Mouse (Mus musculus) liver, embryonic 13.5 days (tissue): ENCODE measurements around the gene Crtc3. TPM values are rescaled to one million over a fixed set of nuclear protein-coding genes. Genes with fewer than 3 reads are reported as not detected.
A peak's percentile ranks its signal among the peaks of the same experiment; 100 is the strongest.

ENCODE experiments used
- ATAC-seq: fragments of 200-750 bp; cut with Nextera tagmentation; 2 replicates; pipeline ENCODE4 v1.8.0; 2017; ENCODE audit warnings: low read depth, mild to moderate bottlenecking, moderate number of reproducible peaks, moderate library complexity
- DNase-seq: peaks from one replicate; pipeline ENCODE4 v3.0.0; 2022
- H3K27ac ChIP-seq: fragments of 300-500 bp; sonication (generic); 2 replicates; pipeline ENCODE4 v1.5.1; 2015; ENCODE audit warnings: moderate library complexity, mild to moderate bottlenecking, inconsistent platforms
- H3K27me3 ChIP-seq: fragments of 300-500 bp; sonication (generic); 2 replicates; pipeline ENCODE4 v1.6.1; 2015; ENCODE audit warnings: mild to moderate bottlenecking, inconsistent platforms
- H3K36me3 ChIP-seq: fragments of 300-500 bp; sonication (generic); 2 replicates; pipeline ENCODE4 v1.6.1; 2015; ENCODE audit warnings: mild to moderate bottlenecking, inconsistent platforms
- H3K4me1 ChIP-seq: fragments of 300-500 bp; sonication (generic); replicated peaks from 2 replicates; pipeline ENCODE4 v1.6.1; 2015; ENCODE audit warnings: inconsistent platforms
- H3K4me2 ChIP-seq: fragments of 300-500 bp; sonication (generic); 2 replicates; pipeline ENCODE4 v1.6.1; 2015; ENCODE audit warnings: inconsistent platforms, mild to moderate bottlenecking, moderate library complexity
- H3K4me3 ChIP-seq: fragments of 300-500 bp; sonication (generic); replicated peaks from 2 replicates; pipeline ENCODE4 v1.5.1; 2015; ENCODE audit warnings: mild to moderate bottlenecking, inconsistent platforms
- H3K9ac ChIP-seq: fragments of 300-500 bp; sonication (generic); 2 replicates; pipeline ENCODE4 v1.6.1; 2015; ENCODE audit warnings: mild to moderate bottlenecking, inconsistent platforms
- H3K9me3 ChIP-seq: fragments of 300-500 bp; sonication (generic); replicated peaks from 2 replicates; pipeline ENCODE4 v1.6.1; 2016; ENCODE audit warnings: inconsistent platforms
- WGBS: fragments of 180-500 bp; shearing (Covaris S2); methylation state at CpG from one replicate; pipeline ENCODE4 v1.1.7; 2015; ENCODE audit not compliant: insufficient replicate concordance; 5-methylcytosine and 5-hydroxymethylcytosine counted together
- polyA plus RNA-seq: library from polyadenylated mRNA; unstranded; fragments of >200 nt; fragmentation: Nextera tagmentation; extraction: Ambion mirVana; gene quantifications from 2 replicates; pipeline ENCODE4 v1.2.1, GENCODE M21; 2015

The Crtc3 gene
- polyA plus RNA-seq, 1 experiment from 2014 or later, result 5.5 TPM

DNA sequence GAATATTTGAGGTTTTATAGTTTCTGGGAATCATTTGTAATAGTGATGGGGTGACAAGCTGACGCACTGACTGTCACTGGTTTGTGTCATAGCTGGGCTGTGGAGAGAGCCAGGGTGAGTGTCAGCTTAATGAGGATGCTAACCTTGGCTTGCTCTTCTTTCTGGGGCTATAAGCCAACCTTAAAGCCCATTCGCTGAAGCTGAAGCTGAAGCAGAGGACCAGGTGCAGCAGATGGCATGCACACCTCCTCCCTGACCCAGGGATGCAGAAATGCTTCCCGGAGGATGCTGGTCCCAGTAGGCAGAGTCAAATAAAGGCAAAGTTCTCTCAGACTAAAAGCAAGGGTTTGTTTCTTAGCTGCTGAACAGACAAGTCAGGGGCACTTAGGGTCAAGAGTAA is 48.7 kb downstream of the Crtc3 start:
- no peak overlapping the region for H3K4me3 ChIP-seq
- no peaks in the 10 kb centered on the region for H3K9me3 ChIP-seq
- ATAC-seq, result no peak
- no peak overlapping the region for H3K4me2 ChIP-seq
- peaks cover 91% of the 10 kb centered on the region for H3K4me1 ChIP-seq
- no peak for DNase-seq
- H3K27me3 ChIP-seq, result no peaks in the 10 kb centered on the region
- H3K36me3 ChIP-seq, result no peaks in the 10 kb centered on the region
- no peak overlapping the region for H3K9ac ChIP-seq
- H3K27ac ChIP-seq, result no peak overlapping the region; the same call in 1 of the 2 replicates
- 78% methylated on average over 3 of the region's 3 CpGs for WGBS

DNA sequence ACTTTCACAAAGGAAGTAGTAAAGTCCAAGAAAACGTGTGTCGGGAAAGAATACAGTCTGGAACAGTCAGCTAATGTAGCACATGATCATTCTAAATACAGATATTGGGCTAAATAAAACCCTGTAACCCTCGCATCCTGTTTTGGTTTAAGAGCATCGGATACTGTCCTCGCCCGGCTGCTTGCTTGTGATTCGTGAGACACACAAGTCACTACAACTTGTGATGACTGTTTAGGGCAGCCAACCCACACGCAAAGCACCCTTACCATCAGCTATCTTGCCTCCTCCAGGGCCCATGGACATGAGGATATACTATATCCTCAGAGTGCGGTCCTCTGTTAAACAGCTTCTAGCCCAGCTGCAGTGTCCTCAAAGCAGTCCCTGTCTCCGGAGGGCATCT is 50.2 kb downstream of the Crtc3 start:
- no peak overlapping the region for H3K4me3 ChIP-seq
- no peak overlapping the region; the same call in 1 of the 2 replicates for H3K9ac ChIP-seq
- H3K4me1 ChIP-seq, result peaks cover 86% of the 10 kb centered on the region
- 65% methylated on average over 10 of the region's 10 CpGs for WGBS
- no peak overlapping the region for H3K4me2 ChIP-seq
- H3K36me3 ChIP-seq, result no peaks in the 10 kb centered on the region
- ATAC-seq (no peak), DNase-seq (no peak)
- no peak overlapping the region for H3K27ac ChIP-seq
- H3K9me3 ChIP-seq, result no peaks in the 10 kb centered on the region
- H3K27me3 ChIP-seq, result no peaks in the 10 kb centered on the region

DNA sequence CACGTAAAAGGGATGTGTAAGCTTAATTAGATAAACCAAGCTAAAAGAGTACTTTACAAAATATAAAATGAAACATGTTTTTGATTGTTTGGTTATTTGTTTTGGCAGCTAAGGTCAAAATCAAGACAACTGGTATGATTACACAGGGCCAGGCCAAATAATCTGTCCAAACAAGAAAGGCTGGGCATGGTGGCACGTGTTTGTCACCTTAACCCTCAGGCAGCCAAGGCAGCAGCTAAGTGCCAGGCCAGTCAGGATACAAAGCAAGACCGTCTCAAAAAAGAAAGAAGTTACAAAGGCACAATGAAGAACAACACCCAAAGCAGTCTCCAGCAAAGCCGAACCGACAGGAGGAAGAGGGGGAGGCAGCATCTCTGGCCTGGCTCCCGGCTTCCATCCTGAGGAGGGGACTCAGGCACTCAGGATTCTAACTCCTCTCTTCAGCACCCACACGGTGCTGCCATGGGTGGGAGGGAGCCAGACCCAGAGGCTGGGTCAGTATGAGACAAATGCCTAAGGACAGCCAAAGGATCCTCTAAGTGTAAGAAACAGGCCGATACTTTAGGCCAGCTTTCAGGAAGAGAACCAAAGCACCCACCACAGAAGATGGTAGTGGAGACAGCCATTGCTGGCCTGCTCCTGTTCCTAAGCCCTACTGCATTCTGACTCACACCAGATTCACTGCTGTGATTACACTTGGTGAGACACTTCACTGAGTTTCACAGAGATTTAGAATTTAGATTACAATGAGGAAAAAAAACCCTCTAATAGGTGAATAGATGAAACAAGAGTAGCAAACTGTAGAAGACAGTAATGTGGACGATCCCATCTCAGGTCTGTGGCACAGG is 51.5 kb downstream of the Crtc3 start:
- ATAC-seq (no peak), DNase-seq (no peak)
- no peaks in the 10 kb centered on the region for H3K27me3 ChIP-seq
- H3K36me3 ChIP-seq, result no peaks in the 10 kb centered on the region
- no peak overlapping the region for H3K4me2 ChIP-seq
- H3K27ac ChIP-seq, result no peak overlapping the region
- H3K9me3 ChIP-seq, result no peaks in the 10 kb centered on the region
- no peak overlapping the region for H3K4me3 ChIP-seq
- 59% methylated on average over 9 of the region's 9 CpGs for WGBS
- no peak overlapping the region for H3K9ac ChIP-seq
- H3K4me1 ChIP-seq, result peaks cover 77% of the 10 kb centered on the region

DNA sequence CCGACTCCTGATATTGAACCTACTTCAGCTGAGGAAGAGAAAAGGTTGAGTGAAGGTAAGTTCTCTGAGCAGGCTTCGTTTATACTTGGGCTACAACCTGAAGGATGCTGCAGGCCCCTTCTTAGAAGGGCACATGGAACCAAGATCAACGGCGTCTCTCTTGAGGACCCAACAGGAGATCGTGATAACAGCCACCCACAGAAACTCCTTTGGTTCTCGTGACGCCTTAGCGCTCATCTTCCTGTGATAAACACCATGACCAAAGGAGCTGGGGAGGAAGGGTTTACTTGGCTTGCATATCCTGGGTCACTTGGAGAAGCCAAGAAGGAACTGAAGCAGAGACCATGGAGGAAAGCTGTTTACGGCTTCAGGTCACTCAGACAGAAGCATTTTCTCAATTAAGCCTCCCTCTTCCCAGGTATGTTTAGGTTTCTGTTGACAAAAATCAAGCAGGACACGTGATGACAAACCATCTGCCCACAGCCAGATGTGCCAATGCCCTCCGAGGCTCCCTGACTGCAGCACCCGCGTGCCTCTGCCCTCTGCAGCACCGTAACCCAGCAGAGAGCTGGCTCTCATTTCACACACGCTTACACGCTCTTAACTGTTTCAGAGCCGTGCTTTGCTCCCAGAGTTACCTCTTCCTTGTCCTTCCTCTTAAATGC is 52.3 kb downstream of the Crtc3 start:
- no peaks in the 10 kb centered on the region for H3K27me3 ChIP-seq
- H3K4me2 ChIP-seq, result 0 out of 2 replicates have a peak overlapping the region, but pooled peaks have one; percentile 3
- no peak for DNase-seq
- peaks cover 77% of the 10 kb centered on the region for H3K4me1 ChIP-seq
- H3K4me3 ChIP-seq, result no peak overlapping the region
- H3K9me3 ChIP-seq, result no peaks in the 10 kb centered on the region
- H3K27ac ChIP-seq, result no peak overlapping the region
- 29% methylated on average over 17 of the region's 17 CpGs for WGBS
- no peaks in the 10 kb centered on the region for H3K36me3 ChIP-seq
- no peak overlapping the region for H3K9ac ChIP-seq
- ATAC-seq, result peak; percentile 52; the same call in 1 of the 2 replicates

DNA sequence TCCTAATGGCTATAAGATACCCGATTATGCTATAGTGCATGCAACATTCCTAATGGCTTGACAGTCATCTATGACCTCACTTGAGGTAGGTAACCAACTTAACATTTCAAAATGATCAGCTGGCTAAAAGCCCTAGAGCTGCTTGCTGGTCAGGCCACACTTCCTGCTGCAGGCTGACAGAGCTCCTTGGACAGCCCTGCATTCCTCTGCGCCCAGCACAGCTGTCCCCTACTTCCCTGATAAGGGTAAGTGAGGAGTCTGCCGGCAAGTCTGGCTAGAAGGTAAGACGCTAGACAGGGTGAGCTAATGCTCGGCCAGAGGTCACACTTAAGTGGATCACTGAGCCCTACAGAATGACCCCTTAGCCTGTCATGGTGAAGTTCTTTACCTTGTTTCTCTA is 52.8 kb downstream of the Crtc3 start:
- peak; percentile 22 for DNase-seq
- Histone ChIP-seq H3K4me3 (no peak overlapping the region), H3K27ac (no peak overlapping the region), H3K9ac (no peak overlapping the region), H3K36me3 (no peaks in the 10 kb centered on the region), H3K27me3 (no peaks in the 10 kb centered on the region), H3K4me2 (0 out of 2 replicates have a peak overlapping the region, but pooled peaks have one; percentile 3), H3K9me3 (no peaks in the 10 kb centered on the region), H3K4me1 (peaks cover 78% of the 10 kb centered on the region)
- ATAC-seq, result peak; percentile 68; the same call in 1 of the 2 replicates
- WGBS, result 15% methylated on average over 5 of the region's 5 CpGs

DNA sequence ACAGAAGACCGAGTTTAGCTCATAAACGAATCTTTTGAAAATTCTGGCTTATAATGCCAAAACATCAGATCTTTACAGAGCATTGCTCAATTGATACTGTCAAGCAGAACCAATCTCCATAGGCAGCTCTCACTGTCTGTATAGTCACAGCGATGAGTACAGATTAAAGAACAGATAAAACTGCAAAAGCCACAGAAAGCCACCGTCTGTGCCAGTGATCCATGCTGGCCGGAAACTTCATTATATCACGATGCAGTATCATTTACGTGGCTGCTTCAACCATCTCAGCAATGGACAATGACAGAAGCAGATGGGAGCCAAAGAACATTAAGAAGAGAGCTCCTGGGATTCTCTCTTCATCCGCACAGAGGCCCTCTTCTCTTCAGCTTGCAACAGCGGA is 53.9 kb downstream of the Crtc3 start:
- ATAC-seq, result no peak
- H3K9ac ChIP-seq, result no peak overlapping the region
- H3K36me3 ChIP-seq, result no peaks in the 10 kb centered on the region
- DNase-seq, result no peak
- no peak overlapping the region for H3K4me3 ChIP-seq
- no peaks in the 10 kb centered on the region for H3K9me3 ChIP-seq
- peaks cover 73% of the 10 kb centered on the region for H3K4me1 ChIP-seq
- no peak overlapping the region for H3K27ac ChIP-seq
- H3K4me2 ChIP-seq, result no peak overlapping the region
- no peaks in the 10 kb centered on the region for H3K27me3 ChIP-seq
- WGBS, result 49% methylated on average over 9 of the region's 9 CpGs

DNA sequence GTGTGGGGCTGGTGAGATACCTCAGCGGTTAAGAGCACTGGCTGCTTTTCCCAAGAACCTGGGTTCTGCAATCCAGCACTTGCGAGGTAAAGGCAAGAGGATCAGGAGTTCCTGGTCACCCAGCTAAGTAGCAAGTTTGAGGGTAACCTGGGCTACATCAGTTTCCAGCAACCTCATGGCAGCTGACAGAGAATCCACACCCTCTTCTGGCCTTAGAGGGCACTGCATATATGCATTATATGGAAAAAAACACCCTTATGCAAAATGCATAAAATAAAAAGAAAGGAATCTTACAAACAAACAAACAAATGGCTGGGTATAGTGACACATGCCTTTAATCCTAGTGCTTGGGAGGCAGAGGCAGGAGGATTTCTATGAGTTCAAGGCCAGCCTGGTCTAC is 55.0 kb downstream of the Crtc3 start:
- 66% methylated on average over 2 of the region's 2 CpGs for WGBS
- H3K9ac ChIP-seq, result no peak overlapping the region
- H3K4me1 ChIP-seq, result peaks cover 75% of the 10 kb centered on the region
- ATAC-seq, result no peak
- H3K4me3 ChIP-seq, result no peak overlapping the region
- H3K4me2 ChIP-seq, result no peak overlapping the region
- no peaks in the 10 kb centered on the region for H3K27me3 ChIP-seq
- H3K27ac ChIP-seq, result no peak overlapping the region
- H3K36me3 ChIP-seq, result no peaks in the 10 kb centered on the region
- no peak for DNase-seq
- H3K9me3 ChIP-seq, result no peaks in the 10 kb centered on the region

DNA sequence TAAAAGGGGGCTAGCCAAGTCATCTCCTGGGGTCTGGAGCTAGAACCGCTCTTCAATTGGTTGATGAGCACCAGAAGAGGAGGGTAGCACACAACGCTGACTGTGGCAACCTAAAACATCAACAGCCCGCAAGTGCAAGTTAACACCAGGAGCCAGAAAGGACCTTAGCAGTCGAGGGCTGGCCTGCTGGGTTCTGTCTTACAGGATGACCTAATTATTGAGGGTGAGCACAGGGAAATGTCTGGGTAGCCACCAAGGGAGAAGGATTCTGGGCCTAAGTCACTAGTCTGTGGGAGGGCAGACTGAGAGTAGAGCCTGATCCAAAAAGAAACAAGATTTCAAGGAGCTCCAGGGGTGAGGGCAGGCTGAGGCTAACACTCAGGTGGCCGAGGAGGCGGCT is 56.7 kb downstream of the Crtc3 start:
- Histone ChIP-seq H3K36me3 (no peaks in the 10 kb centered on the region), H3K4me2 (no peak overlapping the region), H3K9ac (no peak overlapping the region), H3K27me3 (no peaks in the 10 kb centered on the region), H3K27ac (no peak overlapping the region), H3K9me3 (no peaks in the 10 kb centered on the region), H3K4me1 (peaks cover 67% of the 10 kb centered on the region), H3K4me3 (no peak overlapping the region)
- DNase-seq (no peak), ATAC-seq (no peak)
- 65% methylated on average over 6 of the region's 6 CpGs for WGBS

DNA sequence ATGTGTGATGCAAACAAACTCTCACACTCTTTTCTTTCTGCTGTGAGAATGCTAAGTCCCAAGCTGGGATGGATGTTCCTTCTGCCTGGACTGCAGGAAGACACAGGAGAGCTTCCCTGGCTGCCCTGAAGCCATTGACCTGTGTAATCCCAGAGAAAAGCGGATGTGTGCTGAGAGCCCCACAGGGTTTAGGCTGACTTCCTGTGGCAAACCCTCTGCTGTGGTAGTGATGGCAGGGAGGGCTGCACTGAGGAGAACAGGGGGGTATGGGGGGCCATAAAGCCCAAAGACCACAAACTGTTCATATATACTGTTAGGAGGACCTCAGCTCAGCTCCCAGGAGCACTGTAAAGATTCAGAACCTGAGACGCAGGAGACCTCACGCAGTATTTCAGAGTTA is 57.3 kb downstream of the Crtc3 start:
- H3K4me1 ChIP-seq, result peaks cover 61% of the 10 kb centered on the region

DNA sequence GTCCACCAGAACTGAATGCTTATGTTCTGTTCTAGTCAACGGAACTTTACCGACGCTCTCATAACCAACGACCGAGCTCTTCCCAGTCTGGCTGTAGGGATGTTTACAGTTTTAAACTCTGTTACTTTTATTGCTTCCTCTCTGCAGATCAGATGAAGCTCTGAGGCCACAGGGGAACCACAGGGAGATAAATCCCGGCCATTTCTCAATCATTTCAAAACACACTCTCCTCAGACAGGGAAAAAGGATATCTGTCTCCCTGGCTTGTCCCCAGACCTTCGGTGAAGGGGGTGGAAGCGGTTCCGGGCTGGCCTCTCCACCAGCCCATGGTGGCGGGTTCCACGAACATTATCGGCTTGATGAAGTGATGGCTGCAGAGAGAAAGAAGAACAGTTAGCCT is 59.3 kb downstream of the Crtc3 start:
- 10% methylated on average over 12 of the region's 12 CpGs for WGBS
- ATAC-seq (no peak; the same call in 1 of the 2 replicates), DNase-seq (no peak)
- Histone ChIP-seq H3K9me3 (no peaks in the 10 kb centered on the region), H3K27me3 (no peaks in the 10 kb centered on the region), H3K36me3 (no peaks in the 10 kb centered on the region), H3K4me2 (peak overlapping the region; percentile 57), H3K9ac (no peak overlapping the region; the same call in 1 of the 2 replicates), H3K4me1 (peaks cover 44% of the 10 kb centered on the region), H3K27ac (peak overlapping the region; percentile 40; the same call in 1 of the 2 replicates), H3K4me3 (0 out of 2 replicates have a peak overlapping the region, but pooled peaks have one; percentile 22)

More for the DNA sequence above, 57.3 kb downstream of the Crtc3 start:
- no peak overlapping the region for H3K4me2 ChIP-seq
- WGBS, result 64% methylated on average over 3 of the region's 3 CpGs
- no peak overlapping the region for H3K4me3 ChIP-seq
- no peak overlapping the region for H3K9ac ChIP-seq
- ATAC-seq, result no peak
- DNase-seq, result no peak
- no peaks in the 10 kb centered on the region for H3K27me3 ChIP-seq
- no peaks in the 10 kb centered on the region for H3K9me3 ChIP-seq
- no peak overlapping the region for H3K27ac ChIP-seq
- H3K36me3 ChIP-seq, result no peaks in the 10 kb centered on the region

DNA sequence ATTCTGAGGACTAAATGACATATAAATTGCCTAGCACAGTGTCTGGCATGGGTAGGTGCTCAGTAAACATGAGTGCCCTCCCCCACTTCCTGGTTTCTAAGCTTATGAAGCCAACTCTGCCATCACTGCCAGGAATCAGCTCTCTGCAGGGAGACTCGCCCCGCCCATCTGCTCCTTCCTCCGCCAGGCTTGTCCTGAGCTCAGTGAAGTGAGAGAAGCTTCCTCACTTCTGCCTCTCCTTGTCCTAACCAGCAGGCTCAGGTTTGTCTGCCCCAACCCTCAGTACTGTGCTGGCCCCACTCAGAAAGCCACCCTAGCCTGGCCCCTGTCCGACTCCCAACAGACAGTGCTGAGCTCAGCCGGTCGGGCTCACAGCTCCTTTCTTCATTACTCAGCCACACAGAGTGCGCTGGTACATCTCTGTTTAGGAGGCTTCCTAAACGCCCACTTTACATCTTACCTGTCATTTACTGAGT is 59.9 kb downstream of the Crtc3 start:
- 0 out of 2 replicates have a peak overlapping the region, but pooled peaks have one; percentile 35 for H3K9ac ChIP-seq
- ATAC-seq (peak; percentile 48), DNase-seq (peak; percentile 39)
- peak overlapping the region; percentile 40 for H3K27ac ChIP-seq
- H3K4me1 ChIP-seq, result peaks cover 44% of the 10 kb centered on the region
- H3K27me3 ChIP-seq, result no peaks in the 10 kb centered on the region
- no peaks in the 10 kb centered on the region for H3K9me3 ChIP-seq
- 10% methylated on average over 8 of the region's 8 CpGs for WGBS
- H3K4me3 ChIP-seq, result peak overlapping the region; percentile 22; the same call in 1 of the 2 replicates
- peak overlapping the region; percentile 57 for H3K4me2 ChIP-seq
- H3K36me3 ChIP-seq, result no peaks in the 10 kb centered on the region
